Mouse (Mus musculus) cortical plate, adult 2 months (tissue): Measurements from ENCODE around the gene Gm10715. TPM values are rescaled to one million over a fixed set of nuclear protein-coding genes. Genes with fewer than 3 reads are reported as not detected.
"Not testable (repeated sequence)": the region's sequence is repeated elsewhere in the genome, so short reads cannot be mapped to it uniquely, and the experiment has no call there.

ENCODE experiments used
- H3K27ac ChIP-seq: fragments of 200-500 bp; 2 replicates; pipeline ENCODE4 v1.5.1; 2012; ENCODE audit warnings: low read length, control low read depth, inconsistent platforms; ENCODE audit not compliant: insufficient read depth
- H3K4me1 ChIP-seq: fragments of 200-500 bp; 2 replicates; pipeline ENCODE4 v1.6.1; 2011; ENCODE audit warnings: low read length; ENCODE audit not compliant: control insufficient read depth, insufficient read depth
- H3K4me3 ChIP-seq: fragments of 200-500 bp; 2 replicates; pipeline ENCODE4 v1.5.1; 2011; ENCODE audit warnings: mild to moderate bottlenecking, low read length, control low read depth; ENCODE audit not compliant: insufficient read depth
- polyA plus RNA-seq: library from polyadenylated mRNA; depleted of rRNA; stranded (reverse); fragments of >200 nt; gene quantifications from 2 replicates; pipeline ENCODE4 v1.2.3, GENCODE M21; 2012; rRNA removed

The Gm10715 gene
- polyA plus RNA-seq: not detected in 2 replicates

DNA sequence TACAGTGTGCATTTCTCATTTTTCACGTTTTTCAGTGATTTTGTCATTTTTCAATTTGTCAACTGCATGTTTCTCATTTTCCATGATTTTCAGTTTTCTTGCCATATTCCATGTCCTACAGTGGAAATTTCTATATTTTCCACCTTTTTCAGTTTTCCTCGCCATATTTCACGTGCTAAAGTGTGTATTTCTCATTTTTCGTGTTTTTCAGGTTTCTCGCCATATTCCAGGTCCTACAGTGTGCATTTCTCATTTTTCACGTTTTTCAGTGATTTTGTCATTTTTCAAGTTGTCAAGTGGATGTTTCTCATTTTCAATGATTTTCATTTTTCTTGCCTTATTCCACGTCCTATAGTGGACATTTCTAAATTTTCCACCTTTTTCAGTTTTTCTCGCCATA is at the start of gene Gm10715:
TSS of gene Gm10715 (plus strand) at position 301 of the 400 bp plus-strand sequence.
- H3K4me1 ChIP-seq, H3K27ac ChIP-seq, H3K4me3 ChIP-seq: not testable (repeated sequence)

DNA sequence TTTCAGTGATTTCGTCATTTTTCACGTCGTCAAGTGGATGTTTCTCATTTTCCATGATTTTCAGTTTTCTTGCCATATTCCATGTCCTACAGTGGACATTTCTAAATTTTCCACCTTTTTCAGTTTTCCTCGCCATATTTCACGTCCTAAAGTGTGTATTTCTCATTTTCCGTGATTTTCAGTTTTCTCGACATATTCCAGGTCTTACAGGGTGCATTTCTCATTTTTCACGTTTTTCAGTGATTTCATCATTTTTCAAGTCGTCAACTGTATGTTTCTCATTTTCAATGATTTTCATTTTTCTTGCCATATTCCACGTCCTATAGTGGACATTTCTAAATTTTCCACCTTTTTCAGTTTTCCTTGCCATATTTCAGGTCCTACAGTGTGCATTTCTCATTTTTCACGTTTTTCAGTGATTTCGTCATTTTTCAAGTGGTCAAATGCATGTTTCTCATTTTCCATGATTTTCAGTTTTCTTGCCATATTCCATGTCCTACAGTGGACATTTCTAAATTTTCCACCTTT is 36.2 kb upstream of the Gm10715 start, which contains the start of gene Gm10722:
TSS of gene Gm10722 (plus strand) at position 478 of the 528 bp plus-strand sequence.
- not testable (repeated sequence) for H3K4me3 ChIP-seq, H3K27ac ChIP-seq, H3K4me1 ChIP-seq

DNA sequence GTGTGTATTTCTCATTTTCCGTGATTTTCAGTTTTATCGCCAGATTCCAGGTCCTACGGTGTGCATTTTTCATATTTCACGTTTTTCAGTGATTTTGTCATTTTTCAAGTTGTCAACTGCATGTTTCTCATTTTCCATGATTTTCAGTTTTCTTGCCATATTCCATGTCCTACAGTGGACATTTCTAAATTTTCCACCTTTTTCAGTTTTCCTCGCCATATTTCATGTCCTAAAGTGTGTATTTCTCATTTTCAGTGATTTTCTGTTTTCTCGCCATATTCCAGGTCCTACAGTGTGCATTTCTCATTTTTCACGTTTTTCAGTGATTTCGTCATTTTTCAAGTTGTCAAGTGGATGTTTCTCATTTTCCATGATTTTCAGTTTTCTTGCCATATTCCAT is 35.7 kb upstream of the Gm10715 start:
- H3K4me1 ChIP-seq, H3K27ac ChIP-seq, H3K4me3 ChIP-seq: not testable (repeated sequence)

DNA sequence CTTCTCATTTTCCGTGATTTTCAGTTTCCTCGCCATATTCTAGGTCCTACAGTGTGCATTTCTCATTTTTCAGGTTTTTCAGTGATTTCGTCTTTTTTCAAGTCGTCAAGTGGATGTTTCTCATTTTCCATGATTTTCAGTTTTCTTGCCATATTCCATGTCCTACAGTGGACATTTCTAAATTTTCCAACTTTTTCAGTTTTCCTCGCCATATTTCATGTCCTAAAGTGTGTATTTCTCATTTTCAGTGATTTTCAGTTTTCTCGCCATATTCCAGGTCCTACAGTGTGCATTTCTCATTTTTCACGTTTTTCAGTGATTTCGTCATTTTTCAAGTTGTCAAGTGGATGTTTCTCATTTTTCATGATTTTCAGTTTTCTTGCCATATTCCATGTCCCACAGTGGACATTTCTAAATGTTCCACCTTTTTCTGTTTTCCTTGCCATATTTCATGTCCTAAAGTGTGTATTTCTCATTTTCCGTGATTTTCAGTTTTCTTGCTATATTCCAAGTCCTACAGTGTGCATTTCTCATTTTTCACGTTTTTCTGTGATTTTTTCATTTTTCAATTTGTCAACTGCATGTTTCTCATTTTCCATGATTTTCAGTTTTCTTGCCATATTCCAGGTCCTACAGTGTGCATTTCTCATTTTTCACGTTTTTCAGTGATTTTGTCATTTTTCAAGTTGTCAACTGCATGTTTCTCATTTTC is 34.6 kb upstream of the Gm10715 start:
- not testable (repeated sequence) for H3K4me1 ChIP-seq, H3K4me3 ChIP-seq, H3K27ac ChIP-seq

DNA sequence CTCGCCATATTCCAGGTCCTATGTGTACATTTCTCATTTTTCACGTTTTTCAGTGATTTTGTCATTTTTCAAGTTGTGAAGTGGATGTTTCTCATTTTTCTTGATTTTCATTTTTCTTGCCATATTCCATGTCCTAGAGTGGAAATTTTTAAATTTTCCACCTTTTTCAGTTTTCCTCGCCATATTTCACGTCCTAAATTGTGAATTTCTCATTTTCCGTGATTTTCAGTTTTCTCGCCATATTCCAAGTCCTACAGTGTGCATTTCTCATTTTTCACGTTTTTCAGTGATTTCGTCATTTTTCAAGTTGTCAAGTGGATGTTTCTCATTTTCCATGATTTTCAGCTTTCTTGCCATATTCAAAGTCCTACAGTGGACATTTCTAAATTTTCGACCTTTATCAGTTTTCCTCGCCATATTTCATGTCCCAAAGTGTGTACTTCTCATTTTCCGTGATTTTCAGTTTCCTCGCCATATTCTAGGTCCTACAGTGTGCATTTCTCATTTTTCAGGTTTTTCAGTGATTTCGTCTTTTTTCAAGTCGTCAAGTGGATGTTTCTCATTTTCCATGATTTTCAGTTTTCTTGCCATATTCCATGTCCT is 33.8 kb upstream of the Gm10715 start, which contains the start of gene Gm11168:
TSS of gene Gm11168 (plus strand) at position 553 of the 603 bp plus-strand sequence.
- H3K4me3 ChIP-seq, H3K4me1 ChIP-seq, H3K27ac ChIP-seq: not testable (repeated sequence)

DNA sequence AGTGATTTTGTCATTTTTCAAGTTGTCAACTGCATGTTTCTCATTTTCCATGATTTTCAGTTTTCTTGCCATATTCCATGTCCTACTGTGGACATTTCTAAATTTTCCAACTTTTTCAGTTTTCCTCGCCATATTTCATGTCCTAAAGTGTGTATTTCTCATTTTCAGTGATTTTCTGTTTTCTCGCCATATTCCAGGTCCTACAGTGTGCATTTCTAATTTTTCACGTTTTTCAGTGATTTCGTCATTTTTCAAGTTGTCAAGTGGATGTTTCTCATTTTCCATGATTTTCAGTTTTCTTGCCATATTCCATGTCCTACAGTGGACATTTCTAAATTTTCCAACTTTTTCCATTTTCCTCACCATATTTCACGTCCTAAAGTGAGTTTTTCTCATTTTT is 30.5 kb upstream of the Gm10715 start:
- not testable (repeated sequence) for H3K4me3 ChIP-seq, H3K4me1 ChIP-seq, H3K27ac ChIP-seq

DNA sequence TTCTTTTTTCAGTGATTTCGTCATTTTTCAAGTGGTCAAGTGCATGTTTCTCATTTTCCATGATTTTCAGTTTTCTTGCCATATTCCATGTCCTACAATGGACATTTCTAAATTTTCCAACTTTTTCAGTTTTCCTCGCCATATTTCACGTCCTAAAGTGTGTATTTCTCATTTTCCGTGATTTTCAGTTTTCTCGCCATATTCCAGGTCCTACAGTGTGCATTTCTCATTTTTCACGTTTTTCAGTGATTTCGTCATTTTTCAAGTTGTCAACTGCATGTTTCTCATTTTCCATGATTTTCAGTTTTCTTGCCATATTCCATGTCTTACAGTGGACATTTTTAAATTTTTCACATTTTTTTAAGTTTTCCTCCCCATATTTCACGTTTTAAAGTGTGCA is 30.0 kb upstream of the Gm10715 start:
- H3K4me3 ChIP-seq, H3K4me1 ChIP-seq, H3K27ac ChIP-seq: not testable (repeated sequence)

DNA sequence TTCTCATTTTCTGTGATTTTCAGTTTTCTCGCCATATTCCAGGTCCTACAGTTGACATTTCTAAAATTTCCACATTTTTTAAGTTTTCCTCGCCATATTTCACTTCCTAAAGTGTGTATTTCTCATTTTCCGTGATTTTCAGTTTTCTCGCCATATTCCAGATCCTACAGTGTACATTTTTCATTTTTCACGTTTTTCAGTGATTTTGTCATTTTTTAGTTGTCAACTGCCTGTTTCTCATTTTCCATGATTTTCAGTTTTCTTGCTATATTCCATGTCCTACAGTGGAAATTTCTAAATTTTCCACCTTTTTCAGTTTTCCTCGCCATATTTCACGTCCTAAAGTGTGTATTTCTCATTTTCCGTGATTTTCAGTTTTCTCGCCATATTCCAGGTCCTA is 29.4 kb upstream of the Gm10715 start:
- not testable (repeated sequence) for H3K4me3 ChIP-seq, H3K27ac ChIP-seq, H3K4me1 ChIP-seq

DNA sequence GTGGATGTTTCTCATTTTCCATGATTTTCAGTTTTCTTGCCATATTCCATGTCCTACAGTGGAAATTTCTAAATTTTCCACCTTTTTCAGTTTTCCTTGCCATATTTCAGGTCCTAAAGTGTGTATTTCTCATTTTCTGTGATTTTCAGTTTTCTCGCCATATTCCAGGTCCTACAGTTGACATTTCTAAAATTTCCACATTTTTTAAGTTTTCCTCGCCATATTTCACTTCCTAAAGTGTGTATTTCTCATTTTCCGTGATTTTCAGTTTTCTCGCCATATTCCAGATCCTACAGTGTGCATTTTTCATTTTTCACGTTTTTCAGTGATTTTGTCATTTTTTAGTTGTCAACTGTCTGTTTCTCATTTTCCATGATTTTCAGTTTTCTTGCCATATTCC is 27.3 kb upstream of the Gm10715 start:
- H3K27ac ChIP-seq, H3K4me1 ChIP-seq, H3K4me3 ChIP-seq: not testable (repeated sequence)

DNA sequence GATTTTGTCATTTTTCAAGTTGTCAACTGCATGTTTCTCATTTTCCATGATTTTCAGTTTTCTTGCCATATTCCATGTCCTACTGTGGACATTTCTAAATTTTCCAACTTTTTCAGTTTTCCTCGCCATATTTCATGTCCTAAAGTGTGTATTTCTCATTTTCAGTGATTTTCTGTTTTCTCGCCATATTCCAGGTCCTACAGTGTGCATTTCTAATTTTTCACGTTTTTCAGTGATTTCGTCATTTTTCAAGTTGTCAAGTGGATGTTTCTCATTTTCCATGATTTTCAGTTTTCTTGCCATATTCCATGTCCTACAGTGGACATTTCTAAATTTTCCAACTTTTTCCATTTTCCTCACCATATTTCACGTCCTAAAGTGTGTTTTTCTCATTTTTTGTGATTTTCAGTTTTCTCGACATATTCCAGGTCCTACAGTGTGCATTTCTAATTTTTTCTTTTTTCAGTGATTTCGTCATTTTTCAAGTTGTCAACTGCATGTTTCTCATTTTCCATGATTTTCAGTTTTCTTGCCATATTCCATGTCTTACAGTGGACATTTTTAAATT is 24.5 kb upstream of the Gm10715 start:
- not testable (repeated sequence) for H3K27ac ChIP-seq, H3K4me3 ChIP-seq

DNA sequence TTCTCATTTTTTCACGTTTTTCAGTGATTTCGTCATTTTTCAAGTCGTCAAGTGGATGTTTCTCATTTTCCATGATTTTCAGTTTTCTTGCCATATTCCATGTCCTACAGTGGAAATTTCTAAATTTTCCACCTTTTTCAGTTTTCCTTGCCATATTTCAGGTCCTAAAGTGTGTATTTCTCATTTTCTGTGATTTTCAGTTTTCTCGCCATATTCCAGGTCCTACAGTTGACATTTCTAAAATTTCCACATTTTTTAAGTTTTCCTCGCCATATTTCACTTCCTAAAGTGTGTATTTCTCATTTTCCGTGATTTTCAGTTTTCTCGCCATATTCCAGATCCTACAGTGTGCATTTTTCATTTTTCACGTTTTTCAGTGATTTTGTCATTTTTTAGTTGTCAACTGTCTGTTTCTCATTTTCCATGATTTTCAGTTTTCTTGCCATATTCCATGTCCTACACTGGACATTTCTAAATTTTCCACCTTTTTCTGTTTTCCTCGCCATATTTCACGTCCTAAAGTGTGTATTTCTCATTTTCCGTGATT is 23.9 kb upstream of the Gm10715 start, which contains the start of gene Gm10721:
TSS of gene Gm10721 (plus strand) at position 408 of the 547 bp plus-strand sequence.
- H3K4me3 ChIP-seq, H3K27ac ChIP-seq, H3K4me1 ChIP-seq: not testable (repeated sequence)

More for the DNA sequence above, 24.5 kb upstream of the Gm10715 start:
- H3K4me1 ChIP-seq: not testable (repeated sequence)

DNA sequence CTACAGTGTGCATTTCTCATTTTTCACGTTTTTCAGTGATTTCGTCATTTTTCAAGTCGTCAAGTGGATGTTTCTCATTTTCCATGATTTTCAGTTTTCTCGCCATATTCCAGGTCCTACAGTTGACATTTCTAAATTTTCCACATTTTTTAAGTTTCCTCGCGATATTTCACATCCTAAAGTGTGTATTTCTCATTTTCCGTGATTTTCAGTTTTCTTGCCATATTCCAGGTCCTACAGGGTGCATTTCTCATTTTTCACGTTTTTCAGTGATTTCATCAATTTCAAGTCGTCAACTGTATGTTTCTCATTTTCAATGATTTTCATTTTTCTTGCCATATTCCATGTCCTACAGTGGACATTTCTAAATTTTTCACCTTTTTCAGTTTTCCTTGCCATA is 21.3 kb upstream of the Gm10715 start, which contains the start of gene Gm10720:
TSS of gene Gm10720 (plus strand) at position 301 of the 400 bp plus-strand sequence.
- not testable (repeated sequence) for H3K27ac ChIP-seq, H3K4me3 ChIP-seq, H3K4me1 ChIP-seq

DNA sequence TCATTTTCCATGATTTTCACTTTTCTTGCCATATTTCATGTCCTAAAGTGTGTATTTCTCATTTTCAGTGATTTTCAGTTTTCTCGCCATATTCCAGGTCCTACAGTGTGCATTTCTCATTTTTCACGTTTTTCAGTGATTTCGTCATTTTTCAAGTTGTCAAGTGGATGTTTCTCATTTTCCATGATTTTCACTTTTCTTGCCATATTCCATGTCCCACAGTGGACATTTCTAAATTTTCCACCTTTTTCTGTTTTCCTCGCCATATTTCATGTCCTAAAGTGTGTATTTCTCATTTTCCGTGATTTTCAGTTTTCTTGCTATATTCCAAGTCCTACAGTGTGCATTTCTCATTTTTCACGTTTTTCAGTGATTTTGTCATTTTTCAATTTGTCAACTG is 20.8 kb upstream of the Gm10715 start:
- H3K4me3 ChIP-seq, H3K4me1 ChIP-seq, H3K27ac ChIP-seq: not testable (repeated sequence)

DNA sequence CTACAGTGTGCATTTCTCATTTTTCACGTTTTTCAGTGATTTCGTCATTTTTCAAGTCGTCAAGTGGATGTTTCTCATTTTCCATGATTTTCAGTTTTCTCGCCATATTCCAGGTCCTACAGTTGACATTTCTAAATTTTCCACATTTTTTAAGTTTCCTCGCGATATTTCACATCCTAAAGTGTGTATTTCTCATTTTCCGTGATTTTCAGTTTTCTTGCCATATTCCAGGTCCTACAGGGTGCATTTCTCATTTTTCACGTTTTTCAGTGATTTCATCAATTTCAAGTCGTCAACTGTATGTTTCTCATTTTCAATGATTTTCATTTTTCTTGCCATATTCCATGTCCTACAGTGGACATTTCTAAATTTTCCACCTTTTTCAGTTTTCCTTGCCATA is 19.6 kb upstream of the Gm10715 start, which contains the start of gene Gm10719:
TSS of gene Gm10719 (plus strand) at position 301 of the 400 bp plus-strand sequence.
- not testable (repeated sequence) for H3K4me1 ChIP-seq, H3K27ac ChIP-seq, H3K4me3 ChIP-seq

DNA sequence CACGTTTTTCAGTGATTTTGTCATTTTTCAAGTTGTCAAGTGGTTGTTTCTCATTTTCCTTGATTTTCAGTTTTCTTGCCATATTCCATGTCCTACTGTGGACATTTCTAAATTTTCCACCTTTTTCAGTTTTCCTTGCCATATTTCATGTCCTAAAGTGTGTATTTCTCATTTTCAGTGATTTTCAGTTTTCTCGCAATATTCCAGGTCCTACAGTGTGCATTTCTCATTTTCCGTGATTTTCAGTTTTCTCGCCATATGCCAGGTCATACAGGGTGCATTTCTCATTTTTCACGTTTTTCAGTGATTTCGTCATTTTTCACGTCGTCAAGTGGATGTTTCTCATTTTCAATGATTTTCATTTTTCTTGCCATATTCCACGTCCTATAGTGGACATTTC is 17.7 kb upstream of the Gm10715 start:
- not testable (repeated sequence) for H3K4me3 ChIP-seq, H3K4me1 ChIP-seq, H3K27ac ChIP-seq
